Mouse (Mus musculus): Measurements from ENCODE around the gene Erg. TPM values are rescaled to one million over a fixed set of nuclear protein-coding genes. Genes with fewer than 3 reads are reported as not detected.

Gene Erg
- polyA plus RNA-seq, 1 experiment from 2014 or later = 2.7 TPM

- Histone ChIP-seq H3K36me3 (ENCODE audit: control insufficient read depth, insufficient read depth, low read length) (no peaks in the 10 kb centered on the region), H3K4me3 (ENCODE audit: low read depth, low read length) (no peak overlapping the region), H3K4me1 (ENCODE audit: control insufficient read depth, insufficient read depth, low read length) (no peaks in the 10 kb centered on the region), H3K27ac (ENCODE audit: low read length) (no peak overlapping the region), H3K27me3 (ENCODE audit: control insufficient read depth, insufficient read depth, low read length) (no peaks in the 10 kb centered on the region), H3K4me2 (replicated peaks; ENCODE audit: low read depth, low read length) (no peak overlapping the region), H3K9ac (replicated peaks; ENCODE audit: low read depth, low read length) (no peak overlapping the region), H3K9me3 (ENCODE audit: control insufficient read depth, low read depth, low read length) (no peaks in the 10 kb centered on the region)
- 7% methylated on average over 1 of the region's 1 CpGs for WGBS
- no peak for ATAC-seq (ENCODE audit: insufficient number of reproducible peaks, insufficient read depth, low FRiP score, low read depth)
Observed at GRCm38 (mm10) chr16:95570616-95571015, 15.8 kb downstream of the Erg start.

GRCm38 (mm10) chr16:95556834-95557233 lies 29.6 kb downstream of the Erg start:
- Histone ChIP-seq H3K27me3 (ENCODE audit: control insufficient read depth, insufficient read depth, low read length) (no peaks in the 10 kb centered on the region), H3K4me3 (ENCODE audit: low read depth, low read length) (no peak overlapping the region), H3K4me1 (ENCODE audit: control insufficient read depth, insufficient read depth, low read length) (no peaks in the 10 kb centered on the region), H3K36me3 (ENCODE audit: control insufficient read depth, insufficient read depth, low read length) (no peaks in the 10 kb centered on the region), H3K9ac (replicated peaks; ENCODE audit: low read depth, low read length) (no peak overlapping the region), H3K9me3 (ENCODE audit: control insufficient read depth, low read depth, low read length) (no peaks in the 10 kb centered on the region), H3K27ac (ENCODE audit: low read length) (no peak overlapping the region), H3K4me2 (replicated peaks; ENCODE audit: low read depth, low read length) (no peak overlapping the region)
- no peak for ATAC-seq (ENCODE audit: insufficient number of reproducible peaks, insufficient read depth, low FRiP score, low read depth)
- WGBS = 66% methylated on average over 4 of the region's 4 CpGs

- H3K4me1 ChIP-seq (ENCODE audit: control insufficient read depth, insufficient read depth, low read length) = no peaks in the 10 kb centered on the region
- no peak overlapping the region for H3K9ac ChIP-seq (replicated peaks; ENCODE audit: low read depth, low read length)
- no peaks in the 10 kb centered on the region for H3K9me3 ChIP-seq (ENCODE audit: control insufficient read depth, low read depth, low read length)
- H3K36me3 ChIP-seq (ENCODE audit: control insufficient read depth, insufficient read depth, low read length) = no peaks in the 10 kb centered on the region
- H3K27me3 ChIP-seq (ENCODE audit: control insufficient read depth, insufficient read depth, low read length) = no peaks in the 10 kb centered on the region
- no peak overlapping the region for H3K4me2 ChIP-seq (replicated peaks; ENCODE audit: low read depth, low read length)
- WGBS = 87% methylated on average over 2 of the region's 2 CpGs
- no peak for ATAC-seq (ENCODE audit: insufficient number of reproducible peaks, insufficient read depth, low FRiP score, low read depth)
- no peak overlapping the region for H3K27ac ChIP-seq (ENCODE audit: low read length)
- H3K4me3 ChIP-seq (ENCODE audit: low read depth, low read length) = no peak overlapping the region
Observed at GRCm38 (mm10) chr16:95553136-95553535, 33.3 kb downstream of the Erg start.

DNA sequence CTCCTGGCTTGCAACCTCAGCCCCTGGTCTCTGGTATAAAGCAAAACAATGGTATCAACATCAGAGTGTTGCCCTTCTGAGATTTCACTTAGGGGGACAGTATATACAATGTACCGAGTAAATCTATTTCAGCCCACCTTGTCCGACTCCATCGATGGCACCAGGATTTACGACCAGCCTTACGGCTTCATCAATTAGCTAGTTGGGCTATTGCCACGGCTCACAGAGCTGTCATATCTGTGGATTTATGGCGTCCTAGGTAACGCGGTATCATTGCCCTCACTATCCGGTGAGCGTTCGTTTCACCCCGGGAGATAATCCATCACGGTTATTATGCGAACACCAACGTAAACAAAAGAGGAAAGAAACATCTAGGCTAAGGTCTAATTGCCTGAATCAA lies 33.9 kb downstream of the Erg start:
- Histone ChIP-seq H3K4me3 (ENCODE audit: low read depth, low read length) (no peak overlapping the region), H3K4me2 (replicated peaks; ENCODE audit: low read depth, low read length) (no peak overlapping the region)

GRCm38 (mm10) chr16:95550496-95550895 lies 35.9 kb downstream of the Erg start:
- ATAC-seq (ENCODE audit: insufficient number of reproducible peaks, insufficient read depth, low FRiP score, low read depth) = no peak
- H3K36me3 ChIP-seq (ENCODE audit: control insufficient read depth, insufficient read depth, low read length) = no peaks in the 10 kb centered on the region
- no peak overlapping the region for H3K27ac ChIP-seq (ENCODE audit: low read length)
- no peaks in the 10 kb centered on the region for H3K9me3 ChIP-seq (ENCODE audit: control insufficient read depth, low read depth, low read length)
- no peaks in the 10 kb centered on the region for H3K27me3 ChIP-seq (ENCODE audit: control insufficient read depth, insufficient read depth, low read length)
- no peak overlapping the region for H3K4me2 ChIP-seq (replicated peaks; ENCODE audit: low read depth, low read length)
- no peak overlapping the region for H3K4me3 ChIP-seq (ENCODE audit: low read depth, low read length)
- no peaks in the 10 kb centered on the region for H3K4me1 ChIP-seq (ENCODE audit: control insufficient read depth, insufficient read depth, low read length)
- WGBS = 81% methylated on average over 5 of the region's 5 CpGs
- no peak overlapping the region for H3K9ac ChIP-seq (replicated peaks; ENCODE audit: low read depth, low read length)

More for the DNA sequence above, 33.9 kb downstream of the Erg start:
- Histone ChIP-seq H3K36me3 (ENCODE audit: control insufficient read depth, insufficient read depth, low read length) (no peaks in the 10 kb centered on the region), H3K9me3 (ENCODE audit: control insufficient read depth, low read depth, low read length) (no peaks in the 10 kb centered on the region), H3K4me1 (ENCODE audit: control insufficient read depth, insufficient read depth, low read length) (no peaks in the 10 kb centered on the region), H3K9ac (replicated peaks; ENCODE audit: low read depth, low read length) (no peak overlapping the region), H3K27me3 (ENCODE audit: control insufficient read depth, insufficient read depth, low read length) (no peaks in the 10 kb centered on the region), H3K27ac (ENCODE audit: low read length) (no peak overlapping the region)
- 27% methylated on average over 16 of the region's 16 CpGs for WGBS
- ATAC-seq (ENCODE audit: insufficient number of reproducible peaks, insufficient read depth, low FRiP score, low read depth) = no peak

- H3K4me1 ChIP-seq (ENCODE audit: control insufficient read depth, insufficient read depth, low read length) = no peaks in the 10 kb centered on the region
- 82% methylated on average over 5 of the region's 5 CpGs for WGBS
- no peak overlapping the region for H3K4me2 ChIP-seq (replicated peaks; ENCODE audit: low read depth, low read length)
- no peak overlapping the region for H3K9ac ChIP-seq (replicated peaks; ENCODE audit: low read depth, low read length)
- ATAC-seq (ENCODE audit: insufficient number of reproducible peaks, insufficient read depth, low FRiP score, low read depth) = no peak
- H3K36me3 ChIP-seq (ENCODE audit: control insufficient read depth, insufficient read depth, low read length) = no peaks in the 10 kb centered on the region
- no peak overlapping the region for H3K4me3 ChIP-seq (ENCODE audit: low read depth, low read length)
- H3K27ac ChIP-seq (ENCODE audit: low read length) = no peak overlapping the region
- H3K27me3 ChIP-seq (ENCODE audit: control insufficient read depth, insufficient read depth, low read length) = no peaks in the 10 kb centered on the region
- H3K9me3 ChIP-seq (ENCODE audit: control insufficient read depth, low read depth, low read length) = no peaks in the 10 kb centered on the region
Observed at GRCm38 (mm10) chr16:95544753-95545152, 41.6 kb downstream of the Erg start.

DNA sequence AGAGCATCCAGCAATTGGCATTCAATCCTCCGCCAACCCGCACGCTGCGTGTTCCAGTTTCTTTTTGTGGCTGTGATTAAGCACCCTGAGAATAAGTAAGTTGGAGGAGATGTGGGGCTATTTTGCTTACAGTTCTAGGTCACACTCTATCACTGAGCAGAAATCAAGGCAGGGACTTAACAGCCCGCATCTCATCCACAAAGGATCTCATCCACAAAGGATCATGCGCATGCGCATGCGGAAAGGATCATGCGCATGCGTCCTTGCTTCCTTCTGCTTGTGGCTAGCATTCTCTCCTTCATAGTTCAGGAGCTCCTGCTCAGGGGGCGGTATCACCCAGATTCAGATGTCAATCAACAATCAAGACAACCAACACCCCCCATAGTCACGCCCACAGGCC lies 42.9 kb downstream of the Erg start:
- Histone ChIP-seq H3K27me3 (ENCODE audit: control insufficient read depth, insufficient read depth, low read length) (no peaks in the 10 kb centered on the region), H3K36me3 (ENCODE audit: control insufficient read depth, insufficient read depth, low read length) (no peaks in the 10 kb centered on the region), H3K4me1 (ENCODE audit: control insufficient read depth, insufficient read depth, low read length) (no peaks in the 10 kb centered on the region), H3K27ac (ENCODE audit: low read length) (no peak overlapping the region), H3K4me2 (replicated peaks; ENCODE audit: low read depth, low read length) (no peak overlapping the region), H3K4me3 (ENCODE audit: low read depth, low read length) (no peak overlapping the region), H3K9me3 (ENCODE audit: control insufficient read depth, low read depth, low read length) (no peaks in the 10 kb centered on the region), H3K9ac (replicated peaks; ENCODE audit: low read depth, low read length) (no peak overlapping the region)
- 91% methylated on average over 12 of the region's 12 CpGs for WGBS
- ATAC-seq (ENCODE audit: insufficient number of reproducible peaks, insufficient read depth, low FRiP score, low read depth) = no peak

DNA sequence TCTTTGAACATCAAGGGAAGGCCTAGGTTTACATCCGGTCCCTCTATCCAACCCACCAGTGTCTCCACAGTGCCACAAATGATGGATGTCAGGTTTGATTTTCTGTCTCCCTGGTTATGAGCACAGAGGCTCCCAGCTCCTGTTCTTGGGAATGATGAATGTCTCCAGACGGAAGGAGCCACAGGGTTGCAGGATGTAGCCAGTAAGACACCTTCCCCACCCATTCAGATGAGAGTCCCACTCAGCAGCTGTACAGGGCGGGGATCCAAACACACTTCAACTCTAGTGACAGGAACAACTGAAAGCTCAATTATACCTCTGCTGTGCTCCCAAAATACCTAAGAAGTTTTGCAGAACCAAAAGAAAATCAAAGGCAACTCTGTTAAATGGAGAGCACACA lies 51.2 kb downstream of the Erg start:
- Histone ChIP-seq H3K9ac (replicated peaks; ENCODE audit: low read depth, low read length) (no peak overlapping the region), H3K36me3 (ENCODE audit: control insufficient read depth, insufficient read depth, low read length) (no peaks in the 10 kb centered on the region), H3K4me2 (replicated peaks; ENCODE audit: low read depth, low read length) (no peak overlapping the region), H3K4me3 (ENCODE audit: low read depth, low read length) (no peak overlapping the region), H3K4me1 (ENCODE audit: control insufficient read depth, insufficient read depth, low read length) (0 out of 2 replicates have a peak, but pooled peaks cover 3% of the 10 kb centered on the region), H3K27ac (ENCODE audit: low read length) (no peak overlapping the region), H3K9me3 (ENCODE audit: control insufficient read depth, low read depth, low read length) (no peaks in the 10 kb centered on the region), H3K27me3 (ENCODE audit: control insufficient read depth, insufficient read depth, low read length) (no peaks in the 10 kb centered on the region)
- WGBS = 56% methylated on average over 3 of the region's 3 CpGs
- no peak for ATAC-seq (ENCODE audit: insufficient number of reproducible peaks, insufficient read depth, low FRiP score, low read depth)

GRCm38 (mm10) chr16:95532387-95533077 lies 53.9 kb downstream of the Erg start:
- no peaks in the 10 kb centered on the region for H3K27me3 ChIP-seq (ENCODE audit: control insufficient read depth, insufficient read depth, low read length)
- no peaks in the 10 kb centered on the region for H3K9me3 ChIP-seq (ENCODE audit: control insufficient read depth, low read depth, low read length)
- peak overlapping the region; percentile 27; the same call in 1 of the 2 replicates for H3K27ac ChIP-seq (ENCODE audit: low read length)
- H3K4me2 ChIP-seq (replicated peaks; ENCODE audit: low read depth, low read length) = no peak overlapping the region
- 59% methylated on average over 13 of the region's 13 CpGs for WGBS
- ATAC-seq (ENCODE audit: insufficient number of reproducible peaks, insufficient read depth, low FRiP score, low read depth) = peak; percentile 37; the same call in 1 of the 2 replicates
- H3K9ac ChIP-seq (replicated peaks; ENCODE audit: low read depth, low read length) = no peak overlapping the region
- 0 out of 2 replicates have a peak, but pooled peaks cover 3% of the 10 kb centered on the region for H3K4me1 ChIP-seq (ENCODE audit: control insufficient read depth, insufficient read depth, low read length)
- no peak overlapping the region for H3K4me3 ChIP-seq (ENCODE audit: low read depth, low read length)
- no peaks in the 10 kb centered on the region for H3K36me3 ChIP-seq (ENCODE audit: control insufficient read depth, insufficient read depth, low read length)
